Mouse (Mus musculus) liver, embryonic 11.5 days (tissue): ENCODE measurements around the gene Kif5c. TPM values are rescaled to one million over a fixed set of nuclear protein-coding genes. Genes with fewer than 3 reads are reported as not detected.

Experiments used
- ATAC-seq: fragments of 200-750 bp; cut with Nextera tagmentation; replicated peaks from 2 replicates; pipeline ENCODE4 v1.8.0; 2017; ENCODE audit warnings: moderate number of reproducible peaks, mild to moderate bottlenecking, moderate TSS enrichment, moderate library complexity; ENCODE audit not compliant: low FRiP score
- DNase-seq: peaks from one replicate; pipeline ENCODE4 v3.0.0-alpha.2; 2017; ENCODE audit warnings: low spot score
- H3K27ac ChIP-seq: fragments of 300-500 bp; sonication (generic); 2 replicates; pipeline ENCODE4 v1.5.1; 2014; ENCODE audit warnings: mild to moderate bottlenecking, low read depth, low read length, control low read depth
- H3K27me3 ChIP-seq: fragments of 300-500 bp; sonication (generic); replicated peaks from 2 replicates; pipeline ENCODE4 v1.6.1; 2014; ENCODE audit warnings: low read length, mixed read lengths; ENCODE audit not compliant: control insufficient read depth, insufficient read depth
- H3K36me3 ChIP-seq: fragments of 300-500 bp; sonication (generic); 2 replicates; pipeline ENCODE4 v1.6.1; 2014; ENCODE audit warnings: mild to moderate bottlenecking, low read length, moderate library complexity, mixed read lengths; ENCODE audit not compliant: control insufficient read depth, insufficient read depth
- H3K4me1 ChIP-seq: fragments of 300-500 bp; sonication (generic); replicated peaks from 2 replicates; pipeline ENCODE4 v1.6.1; 2014; ENCODE audit warnings: low read length, mixed read lengths; ENCODE audit not compliant: control insufficient read depth, insufficient read depth
- H3K4me2 ChIP-seq: fragments of 300-500 bp; sonication (generic); 2 replicates; pipeline ENCODE4 v1.6.1; 2014; ENCODE audit warnings: mild to moderate bottlenecking, control low read depth, moderate library complexity
- H3K4me3 ChIP-seq: fragments of 300-500 bp; sonication (generic); 2 replicates; pipeline ENCODE4 v1.5.1; 2014; ENCODE audit warnings: low read depth, low read length, control low read depth
- H3K9ac ChIP-seq: fragments of 300-500 bp; sonication (generic); 2 replicates; pipeline ENCODE4 v1.6.1; 2014; ENCODE audit warnings: low read depth, low read length, control low read depth
- H3K9me3 ChIP-seq: fragments of 300-500 bp; sonication (generic); 2 replicates; pipeline ENCODE4 v1.6.1; 2016; ENCODE audit warnings: low read length, inconsistent platforms, mixed read lengths; ENCODE audit not compliant: control insufficient read depth
- WGBS: fragments of 180-500 bp; shearing (Covaris S2); extraction: QIAGEN DNeasy Blood & Tissue Kit; methylation state at CpG from one replicate; pipeline ENCODE4 v1.1.7; 2014; 5-methylcytosine and 5-hydroxymethylcytosine counted together
- polyA plus RNA-seq: library from polyadenylated mRNA; unstranded; fragments of >200 nt; fragmentation: Nextera tagmentation; extraction: Ambion mirVana; gene quantifications from 2 replicates; pipeline ENCODE4 v1.2.1, GENCODE M21; 2014

Kif5c gene
- polyA plus RNA-seq, 1 experiment from 2014 or later, result 0.78 TPM

DNA sequence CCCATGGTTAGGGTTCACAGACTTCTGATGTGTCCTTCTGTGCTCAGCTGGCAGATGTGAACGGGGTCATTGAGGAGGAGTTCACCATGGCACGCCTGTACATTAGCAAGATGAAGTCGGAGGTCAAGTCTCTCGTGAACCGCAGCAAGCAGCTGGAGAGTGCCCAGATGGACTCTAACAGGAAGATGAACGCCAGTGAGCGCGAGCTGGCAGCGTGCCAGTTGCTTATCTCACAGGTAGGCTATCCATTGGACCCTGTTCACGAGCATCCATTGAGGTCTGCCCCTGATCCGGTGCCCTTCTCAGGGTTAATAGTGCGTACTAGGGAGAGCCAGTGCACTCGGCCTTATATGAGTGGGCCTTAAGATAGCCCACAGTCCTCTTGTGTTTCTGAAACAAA is 116.3 kb downstream of the Kif5c start:
- DNase-seq (no peak), ATAC-seq (no peak)
- H3K27ac ChIP-seq, result no peak overlapping the region
- H3K4me3 ChIP-seq, result no peak overlapping the region
- H3K27me3 ChIP-seq, result no peaks in the 10 kb centered on the region
- WGBS, result 81% methylated on average over 13 of the region's 13 CpGs
- H3K4me1 ChIP-seq, result peaks cover 11% of the 10 kb centered on the region
- H3K9me3 ChIP-seq, result no peaks in the 10 kb centered on the region
- no peak overlapping the region for H3K4me2 ChIP-seq
- no peak overlapping the region for H3K9ac ChIP-seq
- no peaks in the 10 kb centered on the region for H3K36me3 ChIP-seq

DNA sequence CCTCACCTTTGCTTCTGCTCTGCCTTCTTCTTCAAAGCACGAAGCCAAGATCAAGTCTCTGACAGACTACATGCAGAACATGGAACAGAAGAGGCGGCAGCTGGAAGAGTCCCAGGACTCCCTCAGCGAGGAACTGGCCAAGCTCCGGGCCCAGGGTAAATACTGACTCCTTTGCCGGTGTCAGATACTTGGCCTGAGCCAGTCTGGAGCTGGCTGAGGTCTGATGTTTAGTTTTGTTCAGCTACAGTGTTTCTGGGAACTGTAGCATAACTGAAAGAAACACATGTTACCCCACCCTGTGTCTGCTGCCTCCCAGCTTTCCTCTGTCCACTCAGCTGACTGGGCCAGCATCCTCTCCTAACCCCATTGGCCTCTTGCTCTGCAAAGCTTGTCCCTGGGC is 119.9 kb downstream of the Kif5c start:
- 75% methylated on average over 5 of the region's 5 CpGs for WGBS
- no peak overlapping the region for H3K27ac ChIP-seq
- H3K9ac ChIP-seq, result no peak overlapping the region
- no peaks in the 10 kb centered on the region for H3K27me3 ChIP-seq
- DNase-seq, result no peak
- H3K9me3 ChIP-seq, result no peaks in the 10 kb centered on the region
- H3K36me3 ChIP-seq, result no peaks in the 10 kb centered on the region
- H3K4me3 ChIP-seq, result no peak overlapping the region
- no peak overlapping the region for H3K4me2 ChIP-seq
- no peak for ATAC-seq
- H3K4me1 ChIP-seq, result peaks cover under 1% of the 10 kb centered on the region; the same call in 1 of the 2 replicates

DNA sequence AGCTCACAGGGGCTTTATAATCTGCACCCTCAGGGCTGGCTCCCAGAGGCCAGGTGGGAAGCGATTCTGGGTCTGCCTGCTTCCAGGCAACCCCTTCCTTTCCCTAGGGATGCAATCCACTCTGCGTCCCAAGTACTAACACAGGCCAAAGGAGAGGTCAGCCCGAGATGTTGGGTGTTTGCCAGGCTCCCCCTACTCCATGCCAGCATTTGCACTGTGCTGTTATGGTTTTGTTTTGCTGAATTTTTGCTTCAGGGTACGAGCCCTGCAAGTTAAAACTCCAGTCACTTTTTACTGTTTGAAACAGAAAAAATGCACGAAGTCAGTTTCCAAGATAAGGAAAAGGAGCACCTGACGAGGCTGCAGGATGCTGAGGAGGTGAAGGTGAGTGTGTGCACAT is 121.9 kb downstream of the Kif5c start:
- Histone ChIP-seq H3K36me3 (no peaks in the 10 kb centered on the region), H3K27me3 (no peaks in the 10 kb centered on the region), H3K9ac (no peak overlapping the region), H3K9me3 (no peaks in the 10 kb centered on the region), H3K4me1 (no peaks in the 10 kb centered on the region), H3K4me2 (no peak overlapping the region), H3K27ac (no peak overlapping the region), H3K4me3 (no peak overlapping the region)
- DNase-seq, result no peak
- WGBS, result 63% methylated on average over 6 of the region's 6 CpGs
- ATAC-seq, result no peak

DNA sequence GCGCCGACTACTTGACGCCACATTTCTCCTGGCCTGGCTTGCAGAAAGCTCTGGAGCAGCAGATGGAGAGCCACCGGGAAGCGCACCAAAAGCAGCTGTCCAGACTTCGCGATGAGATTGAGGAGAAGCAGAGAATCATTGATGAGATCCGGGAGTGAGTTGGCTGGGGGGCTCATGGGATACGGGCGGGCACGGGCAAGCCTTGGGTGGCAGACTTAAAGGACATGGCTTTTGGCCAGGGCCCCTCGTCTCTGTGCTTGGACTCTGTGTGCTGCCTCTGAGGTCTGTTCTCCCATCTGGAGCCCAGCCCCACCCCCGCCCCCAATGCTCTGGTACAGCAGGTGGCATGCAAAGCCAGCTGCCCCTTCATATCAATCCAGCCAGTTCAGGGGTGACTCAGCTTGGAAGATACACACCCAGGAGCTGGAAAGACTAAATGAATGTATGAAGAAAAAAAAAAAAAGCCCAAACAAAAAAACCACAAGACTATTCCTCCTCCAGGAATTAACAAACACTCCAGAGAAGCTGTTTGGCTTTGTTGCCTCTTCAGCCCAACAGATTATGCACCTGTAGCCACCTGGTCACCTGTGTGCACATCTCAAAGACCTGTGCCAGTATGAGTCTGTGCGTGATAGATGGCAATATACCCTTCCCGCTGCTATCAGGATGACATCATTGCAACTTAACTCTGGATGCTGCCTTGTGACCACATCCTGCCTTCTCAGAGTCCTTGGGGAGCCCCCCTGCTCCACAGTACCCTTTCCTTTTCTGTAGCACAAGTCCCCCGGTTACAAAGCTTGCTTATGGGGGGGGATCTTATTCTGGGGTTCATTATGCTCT is 123.0 kb downstream of the Kif5c start:
- DNase-seq, result no peak
- Histone ChIP-seq H3K9ac (no peak overlapping the region), H3K4me3 (no peak overlapping the region), H3K36me3 (no peaks in the 10 kb centered on the region), H3K9me3 (no peaks in the 10 kb centered on the region), H3K4me2 (no peak overlapping the region), H3K27me3 (no peaks in the 10 kb centered on the region), H3K27ac (no peak overlapping the region), H3K4me1 (no peaks in the 10 kb centered on the region)
- WGBS, result 73% methylated on average over 16 of the region's 16 CpGs
- no peak for ATAC-seq

DNA sequence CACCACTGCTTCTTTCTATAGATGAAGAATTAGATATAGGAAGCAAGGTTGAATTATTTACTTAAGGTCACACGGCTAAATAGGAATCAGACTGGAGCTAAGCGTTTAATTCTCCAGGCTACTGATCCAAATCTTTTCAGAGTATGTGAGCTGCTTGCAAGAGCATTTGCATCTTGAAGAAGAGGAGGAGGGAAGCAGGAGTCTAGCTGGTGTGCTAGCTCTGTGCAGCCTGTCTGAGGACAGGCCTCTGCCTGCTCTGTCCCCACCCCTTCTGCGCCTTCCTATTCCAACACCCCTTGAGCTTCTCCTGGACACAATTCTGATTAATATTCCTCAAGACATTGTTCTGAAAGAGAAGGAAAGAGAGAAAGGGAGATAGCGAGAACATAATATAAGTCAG is 123.8 kb downstream of the Kif5c start:
- Histone ChIP-seq H3K4me1 (no peaks in the 10 kb centered on the region), H3K4me2 (no peak overlapping the region), H3K36me3 (no peaks in the 10 kb centered on the region), H3K9ac (no peak overlapping the region), H3K9me3 (no peaks in the 10 kb centered on the region), H3K4me3 (no peak overlapping the region), H3K27me3 (no peaks in the 10 kb centered on the region), H3K27ac (no peak overlapping the region)
- WGBS, result 80% methylated on average over 4 of the region's 4 CpGs
- no peak for DNase-seq
- ATAC-seq, result no peak

DNA sequence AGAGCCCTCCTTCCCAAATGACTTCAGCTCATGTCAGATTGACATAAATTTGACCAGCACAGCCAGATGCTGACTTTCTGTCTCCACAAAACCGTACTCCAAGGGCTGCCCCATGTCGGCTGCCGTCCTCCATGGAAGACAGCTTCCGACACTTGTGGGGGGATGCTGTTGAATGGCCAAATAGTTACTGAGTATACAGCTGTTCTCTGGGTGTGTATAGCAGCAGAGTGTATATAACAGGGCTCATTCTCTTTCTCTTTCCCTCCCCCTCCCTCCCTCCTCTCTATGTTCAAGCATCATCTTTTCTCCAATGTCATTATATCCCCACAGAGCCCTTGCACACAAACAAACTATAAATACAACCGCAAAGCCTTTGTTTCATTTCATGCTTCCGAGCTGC is 124.7 kb downstream of the Kif5c start:
- 74% methylated on average over 6 of the region's 6 CpGs for WGBS
- no peak overlapping the region for H3K9ac ChIP-seq
- DNase-seq (no peak), ATAC-seq (no peak)
- H3K4me2 ChIP-seq, result no peak overlapping the region
- no peaks in the 10 kb centered on the region for H3K36me3 ChIP-seq
- no peak overlapping the region for H3K4me3 ChIP-seq
- H3K9me3 ChIP-seq, result no peaks in the 10 kb centered on the region
- H3K4me1 ChIP-seq, result no peaks in the 10 kb centered on the region
- H3K27me3 ChIP-seq, result no peaks in the 10 kb centered on the region
- no peak overlapping the region for H3K27ac ChIP-seq

DNA sequence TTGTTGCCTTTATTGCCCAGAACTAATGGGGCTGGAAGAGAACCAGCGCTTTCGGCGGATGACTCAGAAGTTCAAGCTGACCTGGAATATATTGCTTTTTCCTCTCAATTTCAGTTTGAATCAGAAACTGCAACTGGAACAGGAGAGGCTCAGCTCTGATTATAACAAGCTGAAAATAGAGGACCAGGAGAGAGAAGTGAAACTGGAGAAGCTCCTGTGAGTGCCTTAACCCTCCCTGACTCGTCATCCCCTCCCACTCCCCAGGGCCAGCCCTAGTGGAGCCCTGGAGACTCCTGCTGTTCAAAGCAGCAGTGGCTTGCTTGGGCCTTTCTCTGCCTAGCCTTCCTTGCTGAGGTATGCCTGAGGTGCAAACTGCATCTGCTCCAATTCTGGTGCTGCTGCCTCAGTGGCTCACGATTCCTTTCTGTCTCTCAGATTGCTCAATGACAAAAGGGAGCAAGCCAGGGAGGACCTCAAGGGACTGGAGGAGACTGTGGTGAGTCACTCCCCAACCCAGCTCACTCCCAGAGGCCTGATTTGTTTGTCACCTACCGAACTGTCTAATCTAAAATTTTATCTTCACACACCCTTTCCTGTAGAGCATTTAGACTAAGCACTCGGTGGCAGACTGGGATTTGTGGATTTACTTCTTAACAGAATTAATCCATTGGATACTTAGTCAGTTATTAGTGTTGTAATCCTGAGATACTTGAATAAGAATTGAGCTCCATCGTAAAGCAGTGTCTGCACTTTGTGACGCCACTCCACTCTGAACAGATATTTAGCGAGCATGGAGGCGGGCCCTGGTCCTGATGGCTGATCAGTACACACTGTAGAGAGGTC is 125.4 kb downstream of the Kif5c start:
- H3K27me3 ChIP-seq, result no peaks in the 10 kb centered on the region
- H3K9me3 ChIP-seq, result no peaks in the 10 kb centered on the region
- no peak overlapping the region for H3K9ac ChIP-seq
- no peak for DNase-seq
- no peak overlapping the region for H3K4me3 ChIP-seq
- no peaks in the 10 kb centered on the region for H3K36me3 ChIP-seq
- H3K27ac ChIP-seq, result no peak overlapping the region
- H3K4me1 ChIP-seq, result no peaks in the 10 kb centered on the region
- WGBS, result 51% methylated on average over 11 of the region's 11 CpGs
- ATAC-seq, result no peak
- no peak overlapping the region for H3K4me2 ChIP-seq

DNA sequence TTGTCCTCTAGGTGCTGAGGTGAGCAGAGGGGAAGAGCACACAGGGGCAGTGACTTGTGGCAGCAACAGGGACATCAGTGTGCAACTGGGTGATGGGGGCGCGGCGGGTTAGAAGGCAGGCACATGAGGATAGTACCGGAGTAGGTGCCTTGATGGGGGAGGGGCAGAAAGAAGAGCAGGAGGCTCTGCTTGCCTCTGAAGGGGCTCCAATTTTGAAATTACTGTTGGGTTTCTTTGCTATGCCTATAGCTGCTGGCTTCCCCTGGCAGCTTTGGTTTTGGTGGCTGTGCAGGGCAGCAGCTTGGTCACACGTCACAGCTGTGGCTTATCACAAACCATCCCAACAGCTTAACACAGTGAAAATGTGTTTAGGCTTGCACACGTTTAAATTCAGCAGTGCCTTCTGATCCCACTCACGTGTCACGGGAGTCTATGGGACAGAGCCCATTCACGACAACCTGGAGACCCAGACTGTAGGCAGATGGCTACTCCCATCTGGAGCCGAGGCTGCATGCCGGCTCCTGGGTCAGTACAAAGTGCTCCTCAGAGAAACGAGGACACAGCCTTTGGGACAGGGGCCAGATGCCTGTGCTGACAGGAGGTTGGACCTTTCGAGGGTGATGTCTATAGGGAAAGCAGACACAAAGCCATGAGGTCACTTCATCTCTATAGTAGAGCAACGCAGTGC is 126.1 kb downstream of the Kif5c start:
- ATAC-seq, result 0 out of 2 replicates have a peak, but pooled peaks have one; percentile 28
- WGBS, result 70% methylated on average over 14 of the region's 14 CpGs
- H3K4me2 ChIP-seq, result no peak overlapping the region

More for the DNA sequence above, 126.1 kb downstream of the Kif5c start:
- H3K27me3 ChIP-seq, result no peaks in the 10 kb centered on the region
- no peaks in the 10 kb centered on the region for H3K4me1 ChIP-seq
- DNase-seq, result no peak
- H3K27ac ChIP-seq, result no peak overlapping the region
- H3K4me3 ChIP-seq, result no peak overlapping the region
- H3K9ac ChIP-seq, result no peak overlapping the region
- H3K36me3 ChIP-seq, result no peaks in the 10 kb centered on the region
- H3K9me3 ChIP-seq, result no peaks in the 10 kb centered on the region
